ENCODE assay signal across 29 mouse cellular contexts in the genomic region with DNA sequence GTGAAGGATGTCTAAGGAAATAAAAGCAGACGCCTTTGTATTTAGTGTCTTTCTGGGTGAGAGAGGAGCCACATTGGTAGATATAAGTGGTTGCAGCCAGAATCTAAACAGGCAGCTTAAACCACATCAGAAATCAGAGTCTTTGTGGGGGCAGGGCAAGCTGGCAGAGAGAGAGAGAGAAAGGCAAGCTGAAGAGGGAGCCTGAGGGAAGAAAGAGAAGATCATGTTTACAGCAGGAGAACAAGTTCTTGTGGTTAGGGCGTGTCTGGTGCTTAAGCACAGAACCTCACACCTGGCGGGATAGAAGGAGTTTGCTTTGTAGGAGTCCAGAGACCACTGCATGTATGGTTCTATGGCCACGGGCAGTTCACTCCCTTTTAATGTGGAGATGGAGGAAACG. TPM values are rescaled to one million over a fixed set of nuclear protein-coding genes. Genes with fewer than 3 reads are reported as not detected.
DNase-seq lines count a peak whose midpoint lies in the region; ATAC-seq lines count a peak whose summit lies in the region.
"Had no signal": no experiment of that assay in that cellular context is flagged by ENCODE, and none has a peak within 500 bp of the region (broad histone marks: within the 10 kb centered on the region; RNA-seq: fewer than 3 reads in every experiment).

No protein-coding gene starts in this region.

- 0 out of 2 replicates have a peak overlapping the region, but pooled peaks have one; percentile 21 for H3K4me2 ChIP-seq in embryonic facial prominence, embryonic 15.5 days (replicated peaks)
- H3K4me2 ChIP-seq: hindbrain, embryonic 13.5 days; neural tube, embryonic 13.5 days had no signal

- H3K27me3 ChIP-seq in embryonic facial prominence, embryonic 10.5 days (replicated peaks; ENCODE audit: low read depth, poor library complexity, severe bottlenecking), result no peaks in the 10 kb centered on the region
- H3K27me3 ChIP-seq in embryonic facial prominence, embryonic 15.5 days, result no peaks in the 10 kb centered on the region
- H3K27me3 ChIP-seq: CH12.LX; hindbrain, embryonic 13.5 days; neural tube, embryonic 13.5 days had no signal

- DNase-seq in frontal cortex, adult 2 months (ENCODE audit: extremely low spot score in 1 of 2, low spot score in 1 of 2), result no peak
- DNase-seq in thymus, postnatal 14 days, result peak; percentile 12
- no peak for DNase-seq in thymus, adult 18-20 months
- DNase-seq in embryonic facial prominence, embryonic 10.5 days (ENCODE audit: low spot score), result peak; percentile 16
- DNase-seq in cerebellum, adult 18-20 months, result no peak
- DNase-seq: adrenal gland, postnatal 14 days; cerebellum, adult 11-12 months; cerebellum, postnatal 10 days; heart, postnatal 36 days; kidney, adult 8-10 months; kidney, postnatal 4 days; liver; lung, adult 2 months; lung, postnatal 10 days; right cerebral cortex, postnatal 4 days; thymus, adult 2 months had no signal

- H3K36me3 ChIP-seq in embryonic facial prominence, embryonic 10.5 days (replicated peaks), result no peaks in the 10 kb centered on the region
- H3K36me3 ChIP-seq in embryonic facial prominence, embryonic 15.5 days, result no peaks in the 10 kb centered on the region
- H3K36me3 ChIP-seq: hindbrain, embryonic 13.5 days; neural tube, embryonic 13.5 days had no signal

- 0 out of 2 replicates have a peak overlapping the region, but pooled peaks have one; percentile 48 for H3K27ac ChIP-seq in embryonic facial prominence, embryonic 10.5 days (replicated peaks)
- H3K27ac ChIP-seq in embryonic facial prominence, embryonic 15.5 days (replicated peaks), result 0 out of 2 replicates have a peak overlapping the region, but pooled peaks have one; percentile 25
- H3K27ac ChIP-seq: hindbrain, embryonic 13.5 days; kidney, postnatal 0 days; liver, embryonic 14.5 days; macrophage; neural tube, embryonic 13.5 days; stomach, postnatal 0 days had no signal

- no peak overlapping the region for H3K4me3 ChIP-seq in embryonic facial prominence, embryonic 10.5 days
- H3K4me3 ChIP-seq in embryonic facial prominence, embryonic 15.5 days (replicated peaks), result no peak overlapping the region
- H3K4me3 ChIP-seq: hindbrain, embryonic 13.5 days; neural tube, embryonic 13.5 days had no signal

- ATAC-seq in frontal cortex, adult (ENCODE audit: low TSS enrichment), result peak; percentile 31
- ATAC-seq in embryonic facial prominence, embryonic 15.5 days (ENCODE audit: insufficient number of reproducible peaks, low FRiP score, low TSS enrichment, low read depth), result peak; percentile 51; the same call in 1 of the 2 replicates
- ATAC-seq in megakaryocyte-erythroid progenitor cell, adult 5-6 weeks (replicated peaks; ENCODE audit: low FRiP score, low TSS enrichment, poor library complexity, severe bottlenecking), result no peak
- ATAC-seq: forebrain, embryonic 14.5 days; intestine, embryonic 16.5 days; midbrain, embryonic 16.5 days had no signal

- no peak overlapping the region for H3K9ac ChIP-seq in embryonic facial prominence, embryonic 15.5 days
- H3K9ac ChIP-seq: hindbrain, embryonic 13.5 days; liver, embryonic 14.5 days; neural tube, embryonic 13.5 days had no signal

- peaks cover 18% of the 10 kb centered on the region for H3K4me1 ChIP-seq in embryonic facial prominence, embryonic 10.5 days
- H3K4me1 ChIP-seq in embryonic facial prominence, embryonic 15.5 days, result peaks cover 8% of the 10 kb centered on the region; the same call in 1 of the 2 replicates
- H3K4me1 ChIP-seq: hindbrain, embryonic 13.5 days had no signal

- WGBS in embryonic facial prominence, embryonic 10.5 days, result 69% methylated on average over 5 of the region's 5 CpGs
- 25% methylated on average over 5 of the region's 5 CpGs for WGBS in embryonic facial prominence, embryonic 15.5 days

- H3K9me3 ChIP-seq in embryonic facial prominence, embryonic 10.5 days, result no peaks in the 10 kb centered on the region
- no peaks in the 10 kb centered on the region for H3K9me3 ChIP-seq in embryonic facial prominence, embryonic 15.5 days (replicated peaks)
- H3K9me3 ChIP-seq: hindbrain, embryonic 13.5 days; neural tube, embryonic 13.5 days had no signal

RNA-seq across cellular contexts. Expression of gene Robo1, which starts 42.3 kb away (rescaled TPM):
- 13.8 and 15.1 TPM in 2 replicates for polyA plus RNA-seq in frontal cortex, adult 2 months (2012; rRNA removed)
- 39.1 and 44.5 TPM in 2 replicates for polyA plus RNA-seq in embryonic facial prominence, embryonic 10.5 days (2016; fragmentation: Nextera tagmentation; extraction: Ambion mirVana)
- polyA plus RNA-seq in embryonic facial prominence, embryonic 15.5 days (2015; fragmentation: Nextera tagmentation; extraction: Ambion mirVana), result 36.9 and 37.4 TPM in 2 replicates
- not detected in 2 replicates for total RNA-seq in megakaryocyte-erythroid progenitor cell, adult 5-6 weeks (2014; fragmentation: Nextera tagmentation)
- total RNA-seq in megakaryocyte-erythroid progenitor cell, adult 5-6 weeks (2017), result not detected in 2 replicates
- total RNA-seq: CH12.LX had no signal
- polyA plus RNA-seq: macrophage had no signal

Comparison
In these comparisons a context has a peak if more than half of its experiments do, and no peak if none do; other contexts are left out.
1. DNase-seq: peak in thymus, postnatal 14 days (single experiment) and embryonic facial prominence, embryonic 10.5 days (single experiment); none in frontal cortex, adult 2 months (0 of 2), thymus, adult 18-20 months (0 of 2) and cerebellum, adult 18-20 months (0 of 2).